Mouse (Mus musculus) testis, adult 2 months (tissue): Measurements from ENCODE around the gene Sertad2. TPM values are rescaled to one million over a fixed set of nuclear protein-coding genes. Genes with fewer than 3 reads are reported as not detected.

Source experiments
- H3K27ac ChIP-seq: fragments of 200-500 bp; 2 replicates; pipeline ENCODE4 v1.5.1; 2012; ENCODE audit warnings: low read depth, low read length; ENCODE audit not compliant: control insufficient read depth, insufficient read depth
- H3K27me3 ChIP-seq: fragments of 200-500 bp; 2 replicates; pipeline ENCODE4 v1.6.1; 2012; ENCODE audit warnings: mild to moderate bottlenecking, low read length, moderate library complexity; ENCODE audit not compliant: control insufficient read depth, insufficient read depth
- H3K36me3 ChIP-seq: fragments of 200-500 bp; 2 replicates; pipeline ENCODE4 v1.6.1; 2012; ENCODE audit warnings: mild to moderate bottlenecking, low read length; ENCODE audit not compliant: control insufficient read depth, insufficient read depth
- H3K4me1 ChIP-seq: fragments of 200-500 bp; 2 replicates; pipeline ENCODE4 v1.6.1; 2012; ENCODE audit warnings: low read length; ENCODE audit not compliant: control insufficient read depth, insufficient read depth
- H3K4me3 ChIP-seq: fragments of 200-500 bp; 2 replicates; pipeline ENCODE4 v1.5.1; 2012; ENCODE audit warnings: low read depth, mild to moderate bottlenecking, low read length, moderate library complexity, mixed read lengths; ENCODE audit not compliant: control insufficient read depth
- CTCF ChIP-seq: fragments of 200-500 bp; IDR thresholded peaks from 2 replicates; pipeline ENCODE4 v1.5.1; 2012; ENCODE audit warnings: low read depth, mild to moderate bottlenecking, inconsistent platforms, low read length, moderate library complexity; ENCODE audit not compliant: control insufficient read depth, insufficient read depth, insufficient replicate concordance
- POLR2A ChIP-seq: fragments of 200-500 bp; IDR thresholded peaks from 2 replicates; pipeline ENCODE4 v1.6.1; 2012; ENCODE audit warnings: low read depth, mild to moderate bottlenecking, inconsistent platforms, low read length, moderate library complexity; ENCODE audit not compliant: control insufficient read depth
- polyA plus RNA-seq: library from polyadenylated mRNA; depleted of rRNA; stranded (reverse); fragments of >200 nt; gene quantifications from 2 replicates; pipeline ENCODE4 v1.2.3, GENCODE M21; 2012; rRNA removed

The Sertad2 gene
- 148 and 151 TPM in 2 replicates for polyA plus RNA-seq

DNA sequence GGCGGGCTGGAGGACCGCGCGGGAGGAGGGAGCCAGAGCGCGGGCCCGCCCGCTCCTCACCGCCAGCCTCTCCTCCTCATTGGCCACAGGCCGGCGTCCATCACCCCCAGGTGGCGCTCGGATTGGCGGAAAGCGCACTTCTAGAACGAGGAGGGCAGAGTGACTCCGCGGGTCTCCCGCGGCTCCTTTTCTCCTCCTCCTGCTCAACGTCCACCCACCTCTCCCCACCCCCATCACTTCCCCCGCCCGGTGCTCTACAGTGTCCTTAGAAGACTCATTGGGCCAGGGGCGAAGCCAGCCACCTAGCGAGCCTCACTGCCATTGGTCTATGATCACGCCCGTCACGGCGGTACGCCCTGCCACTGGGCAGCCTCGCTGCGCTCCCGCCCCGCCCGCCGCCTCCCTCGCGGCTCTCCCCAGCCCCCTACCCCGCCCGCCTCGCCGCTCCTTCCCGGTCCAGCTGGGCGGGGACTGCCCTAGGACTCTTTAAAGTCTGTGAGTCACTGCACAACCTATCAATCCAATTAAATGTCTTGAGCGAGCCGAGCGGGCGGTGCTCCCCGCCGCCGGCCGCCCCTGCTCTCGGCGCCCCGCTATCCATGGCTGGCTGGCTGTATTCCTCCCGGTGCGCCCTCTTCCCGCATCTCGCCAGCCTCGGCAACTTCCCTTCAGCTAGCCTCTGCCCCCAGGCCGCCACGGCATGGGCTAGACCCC lies at the start of gene Sertad2:
Gene Sertad2 (plus strand): TSS at position 515 of the 714 bp plus-strand sequence.
- H3K36me3 ChIP-seq: no peaks in the 10 kb centered on the region
- H3K27me3 ChIP-seq: no peaks in the 10 kb centered on the region

DNA sequence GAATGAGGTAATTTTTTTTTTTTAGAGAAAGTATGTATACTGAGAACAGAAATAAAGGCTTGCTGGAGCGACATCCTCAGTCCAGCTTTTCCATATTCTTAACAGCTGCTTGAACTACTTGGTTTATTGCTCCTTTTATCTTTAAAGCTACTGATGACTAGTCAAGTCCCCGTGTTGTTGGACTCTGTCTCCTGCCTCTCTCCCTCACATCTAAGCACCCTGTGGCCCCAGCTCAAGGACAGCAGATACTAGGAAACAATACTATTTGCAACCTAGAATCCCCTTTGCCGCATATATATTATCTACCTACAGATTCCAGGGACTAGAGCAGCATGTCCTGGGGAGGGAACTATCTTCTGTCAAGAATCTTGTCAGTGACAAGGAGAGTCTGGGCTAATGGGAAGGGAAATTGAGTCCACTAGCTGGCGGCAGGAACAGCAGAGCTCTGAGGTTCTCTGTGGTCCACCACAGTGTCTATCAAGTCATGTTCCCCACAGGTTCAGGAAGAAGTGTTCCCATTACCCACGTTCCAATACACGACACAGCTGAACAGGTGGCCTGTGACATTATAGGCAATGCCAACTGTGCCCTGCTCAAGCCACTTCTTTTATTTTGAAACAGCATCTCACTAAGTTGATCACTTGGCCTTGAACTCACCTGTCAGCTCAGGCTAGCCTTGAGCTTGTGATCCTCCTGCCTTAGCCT lies 49.0 kb upstream of the Sertad2 start:
- Histone ChIP-seq H3K4me1 (no peaks in the 10 kb centered on the region), H3K36me3 (no peaks in the 10 kb centered on the region), H3K27ac (no peak overlapping the region), H3K4me3 (no peak overlapping the region), H3K27me3 (no peaks in the 10 kb centered on the region)
- TF ChIP-seq POLR2A: no peak
- TF ChIP-seq CTCF: no peak

More for the DNA sequence above, at the start of gene Sertad2:
- Histone ChIP-seq H3K4me1 (peaks cover 9% of the 10 kb centered on the region), H3K4me3 (peak within 1 kb of the TSS; percentile 99), H3K27ac (peak within 1 kb of the TSS; percentile 93)
- TF ChIP-seq CTCF (no peak), POLR2A (peak; percentile 53)

DNA sequence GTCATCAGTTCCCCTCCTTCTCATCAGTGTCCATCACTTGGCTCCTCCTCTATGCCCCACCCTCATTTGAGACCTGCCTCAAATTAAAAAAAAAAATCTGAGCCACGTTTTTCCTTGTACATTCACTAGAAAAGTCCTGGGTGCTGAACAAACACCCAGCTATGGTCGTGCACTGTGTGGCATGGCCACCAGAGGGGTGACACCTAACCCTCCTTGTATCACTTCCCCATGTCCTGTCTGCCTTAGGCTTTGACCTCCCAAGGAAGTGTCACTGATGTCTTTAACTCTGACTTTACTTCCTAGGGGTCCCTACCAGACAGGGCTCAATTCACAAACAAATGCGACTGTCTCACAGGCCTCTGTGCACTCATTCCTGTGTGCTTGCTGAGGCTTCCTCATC lies 42.5 kb upstream of the Sertad2 start:
- Histone ChIP-seq H3K4me3 (no peak overlapping the region), H3K4me1 (no peaks in the 10 kb centered on the region), H3K36me3 (no peaks in the 10 kb centered on the region), H3K27me3 (no peaks in the 10 kb centered on the region), H3K27ac (no peak overlapping the region)
- no peak for TF ChIP-seq CTCF
- no peak for TF ChIP-seq POLR2A

DNA sequence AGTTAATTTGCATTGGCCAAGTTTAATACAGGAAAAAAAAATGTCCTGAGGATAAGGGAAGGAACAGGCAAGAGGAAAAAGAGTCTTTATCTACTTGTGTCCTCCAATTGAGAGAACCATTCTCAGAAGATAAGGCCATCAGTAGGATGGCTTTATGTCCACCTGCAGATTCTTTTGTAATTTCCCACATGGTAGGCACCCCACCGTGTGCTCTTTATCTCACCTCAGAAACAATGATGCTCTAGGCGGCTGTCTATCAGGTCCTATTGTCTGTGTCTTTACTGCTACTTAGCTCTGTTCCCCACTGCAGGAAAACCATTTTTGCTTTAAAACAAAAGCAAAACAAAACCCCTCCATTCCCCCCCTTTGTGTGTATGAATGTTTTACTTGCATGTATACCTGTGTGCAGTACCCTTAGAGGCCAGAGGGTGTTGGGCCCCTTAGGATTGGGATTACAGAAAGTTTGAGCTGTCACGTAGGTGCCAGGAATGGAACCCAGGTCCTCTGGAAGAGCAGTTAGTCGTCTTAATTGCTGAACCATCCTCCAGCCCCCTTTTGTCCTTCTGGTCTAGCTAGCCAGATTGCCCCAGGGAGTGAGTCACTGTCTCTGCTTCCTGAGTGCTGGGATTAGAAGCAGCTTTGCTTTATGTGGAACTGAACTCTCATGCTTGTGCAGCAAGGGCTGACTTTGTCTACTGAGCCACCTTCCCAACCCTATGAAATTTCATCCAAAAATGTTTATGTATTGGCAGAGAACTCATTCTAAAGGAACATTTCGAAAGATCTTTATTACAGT lies 41.7 kb upstream of the Sertad2 start:
- no peak overlapping the region for H3K4me3 ChIP-seq
- no peaks in the 10 kb centered on the region for H3K4me1 ChIP-seq
- H3K27me3 ChIP-seq: no peaks in the 10 kb centered on the region
- TF ChIP-seq CTCF (no peak), POLR2A (no peak)
- no peak overlapping the region for H3K27ac ChIP-seq
- H3K36me3 ChIP-seq: no peaks in the 10 kb centered on the region

DNA sequence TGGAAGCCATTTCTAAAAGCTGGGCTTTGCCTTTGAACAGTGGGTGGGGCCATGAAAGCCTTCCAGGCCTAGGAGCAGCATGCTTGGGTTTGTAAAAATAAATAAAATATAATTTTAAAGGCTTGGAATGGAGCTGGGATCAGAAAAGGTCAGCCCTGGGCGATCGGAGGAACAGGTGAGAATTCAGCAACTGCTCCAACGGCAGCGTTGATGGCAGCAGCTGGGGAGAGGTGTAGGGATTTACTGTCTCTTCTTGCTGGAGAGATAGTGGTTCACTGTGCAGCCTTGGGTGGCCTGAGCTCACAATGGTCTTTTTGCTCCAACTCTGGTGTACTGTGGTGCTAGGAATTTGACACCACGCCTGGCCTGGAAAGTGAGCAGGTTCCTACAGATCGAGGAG lies 29.5 kb upstream of the Sertad2 start:
- H3K36me3 ChIP-seq: no peaks in the 10 kb centered on the region
- no peak overlapping the region for H3K4me3 ChIP-seq
- no peaks in the 10 kb centered on the region for H3K27me3 ChIP-seq
- H3K4me1 ChIP-seq: no peaks in the 10 kb centered on the region
- TF ChIP-seq POLR2A (no peak), CTCF (no peak)
- H3K27ac ChIP-seq: no peak overlapping the region

DNA sequence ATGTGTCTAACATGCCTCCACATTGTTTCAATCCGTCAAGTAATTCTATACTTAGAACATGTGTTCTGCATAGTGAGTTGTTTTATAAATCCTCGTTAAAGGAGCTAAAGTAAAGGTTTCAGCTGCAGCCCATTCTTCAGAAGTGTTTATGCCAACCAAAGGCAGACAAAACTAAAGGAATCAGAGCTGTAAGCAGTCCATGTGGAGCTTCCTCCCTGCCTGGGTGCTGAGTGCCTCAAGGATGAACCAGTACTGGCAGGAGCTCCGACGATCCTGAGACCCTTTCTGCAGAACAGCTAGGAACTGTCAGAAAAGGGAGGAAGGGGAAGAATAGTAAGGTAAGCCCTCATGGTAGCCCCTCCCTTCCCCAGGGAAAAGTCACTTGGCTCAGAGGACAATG lies 28.3 kb upstream of the Sertad2 start:
- no peaks in the 10 kb centered on the region for H3K4me1 ChIP-seq
- H3K27me3 ChIP-seq: no peaks in the 10 kb centered on the region
- H3K36me3 ChIP-seq: no peaks in the 10 kb centered on the region
- H3K4me3 ChIP-seq: no peak overlapping the region
- no peak overlapping the region for H3K27ac ChIP-seq
- TF ChIP-seq POLR2A (no peak), CTCF (no peak)

DNA sequence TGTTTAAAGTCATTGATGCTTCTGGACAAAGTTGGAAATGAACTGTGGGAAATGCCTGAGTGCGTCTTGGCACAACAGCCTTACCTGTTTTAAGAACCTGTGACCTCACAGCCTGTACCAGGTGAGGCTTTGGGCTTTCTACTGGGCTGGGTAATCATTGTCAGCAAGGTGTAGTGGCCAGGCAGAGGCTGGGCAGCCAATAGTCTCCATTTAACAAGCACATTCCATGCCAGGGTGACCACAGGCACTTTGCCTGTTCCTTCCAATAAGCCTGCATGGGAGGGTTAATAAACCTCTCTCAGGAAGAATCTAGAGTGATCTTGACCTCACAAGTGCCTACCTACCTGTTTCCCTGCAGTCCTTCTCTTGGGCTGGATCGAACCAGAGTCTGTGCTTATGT lies 21.7 kb upstream of the Sertad2 start:
- TF ChIP-seq CTCF (no peak), POLR2A (no peak)
- Histone ChIP-seq H3K4me3 (no peak overlapping the region), H3K27ac (no peak overlapping the region), H3K36me3 (no peaks in the 10 kb centered on the region), H3K27me3 (no peaks in the 10 kb centered on the region), H3K4me1 (no peaks in the 10 kb centered on the region)
